Mouse (Mus musculus): ENCODE data around the gene Numb. TPM values are rescaled to one million over a fixed set of nuclear protein-coding genes. Genes with fewer than 3 reads are reported as not detected.

The Numb gene
- total and polyA plus RNA-seq, 3 experiments: 34.4 to 65.8 (median 58.1) TPM

GRCm38 (mm10) chr12:83874597-83874996 lies 47.1 kb downstream of the Numb start:
- TF ChIP-seq GATA1 (IDR thresholded peaks at IDR 0.05; ENCODE audit: borderline replicate concordance, low read length) (no peak), POLR2AphosphoS5 (IDR thresholded peaks at IDR 0.05; ENCODE audit: insufficient replicate concordance, low read depth, low read length) (no peak), CTCF (IDR thresholded peaks at IDR 0.05; ENCODE audit: low read depth, low read length) (no peak), GATA2 (IDR thresholded peaks at IDR 0.05; ENCODE audit: borderline replicate concordance, low read depth, low read length) (no peak), TAL1 (conservative IDR thresholded peaks at IDR 0.05; ENCODE audit: low read depth, low read length) (no peak)

DNA sequence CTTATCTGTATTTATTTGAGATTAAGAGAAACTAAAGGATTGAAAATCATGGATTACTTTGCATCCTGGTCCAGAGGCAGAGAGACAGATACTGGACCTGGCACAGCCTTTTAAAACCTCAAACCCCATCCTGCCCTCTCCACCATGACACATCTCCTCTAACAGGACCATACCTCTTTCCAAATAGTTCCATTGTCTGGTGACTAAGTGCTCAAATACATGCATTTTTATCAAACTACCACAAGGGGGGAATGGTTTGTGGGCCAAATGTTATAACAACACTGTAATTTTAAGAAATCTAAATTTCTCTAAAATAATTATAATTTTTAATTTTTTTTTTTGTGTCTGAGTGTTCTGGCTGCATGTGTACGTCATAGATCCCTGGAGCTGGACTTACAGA lies 57.2 kb downstream of the Numb start:
- no peak for DNase-seq (ENCODE audit: low spot score)
- no peak for ATAC-seq (ENCODE audit: extremely low read depth, insufficient number of reproducible peaks, low FRiP score, poor library complexity, severe bottlenecking)

More at GRCm38 (mm10) chr12:83874597-83874996, 47.1 kb downstream of the Numb start:
- no peak for DNase-seq (ENCODE audit: low spot score)
- no peak overlapping the region for H3K4me3 ChIP-seq (ENCODE audit: low read depth, low read length)
- no peaks in the 10 kb centered on the region for H3K9me3 ChIP-seq (replicated peaks)
- H3K36me3 ChIP-seq (replicated peaks): peaks cover 33% of the 10 kb centered on the region
- no peaks in the 10 kb centered on the region for H3K27me3 ChIP-seq (ENCODE audit: insufficient read depth, low read length)
- ATAC-seq (ENCODE audit: extremely low read depth, insufficient number of reproducible peaks, low FRiP score, poor library complexity, severe bottlenecking): no peak
- no peaks in the 10 kb centered on the region for H3K4me1 ChIP-seq (ENCODE audit: insufficient read depth, low read depth, low read length)

GRCm38 (mm10) chr12:83861880-83862279 lies 59.9 kb downstream of the Numb start:
- no peak for TF ChIP-seq POLR2AphosphoS5 (IDR thresholded peaks at IDR 0.05; ENCODE audit: insufficient replicate concordance, low read depth, low read length)
- TF ChIP-seq TAL1 (conservative IDR thresholded peaks at IDR 0.05; ENCODE audit: low read depth, low read length): no peak
- no peak for TF ChIP-seq CTCF (IDR thresholded peaks at IDR 0.05; ENCODE audit: low read depth, low read length)
- no peak for TF ChIP-seq GATA2 (IDR thresholded peaks at IDR 0.05; ENCODE audit: borderline replicate concordance, low read depth, low read length)
- TF ChIP-seq GATA1 (IDR thresholded peaks at IDR 0.05; ENCODE audit: borderline replicate concordance, low read length): no peak
- H3K36me3 ChIP-seq (replicated peaks): peaks cover 6% of the 10 kb centered on the region
- DNase-seq (ENCODE audit: low spot score) (no peak), ATAC-seq (ENCODE audit: extremely low read depth, insufficient number of reproducible peaks, low FRiP score, poor library complexity, severe bottlenecking) (no peak)
- no peak overlapping the region for H3K4me3 ChIP-seq (ENCODE audit: low read depth, low read length)
- H3K4me1 ChIP-seq (ENCODE audit: insufficient read depth, low read depth, low read length): peaks cover 2% of the 10 kb centered on the region; the same call in 1 of the 2 replicates
- H3K9me3 ChIP-seq (replicated peaks): no peaks in the 10 kb centered on the region; the same call in 1 of the 2 replicates
- no peaks in the 10 kb centered on the region for H3K27me3 ChIP-seq (ENCODE audit: insufficient read depth, low read length)

More for the DNA sequence above, 57.2 kb downstream of the Numb start:
- no peaks in the 10 kb centered on the region for H3K27me3 ChIP-seq (ENCODE audit: insufficient read depth, low read length)
- H3K4me3 ChIP-seq (ENCODE audit: low read depth, low read length): no peak overlapping the region
- no peaks in the 10 kb centered on the region; the same call in 1 of the 2 replicates for H3K4me1 ChIP-seq (ENCODE audit: insufficient read depth, low read depth, low read length)
- no peak for TF ChIP-seq CTCF (IDR thresholded peaks at IDR 0.05; ENCODE audit: low read depth, low read length)
- no peak for TF ChIP-seq GATA2 (IDR thresholded peaks at IDR 0.05; ENCODE audit: borderline replicate concordance, low read depth, low read length)
- no peak for TF ChIP-seq TAL1 (conservative IDR thresholded peaks at IDR 0.05; ENCODE audit: low read depth, low read length)
- TF ChIP-seq POLR2AphosphoS5 (IDR thresholded peaks at IDR 0.05; ENCODE audit: insufficient replicate concordance, low read depth, low read length): no peak
- H3K36me3 ChIP-seq (replicated peaks): peaks cover 5% of the 10 kb centered on the region
- no peaks in the 10 kb centered on the region; the same call in 1 of the 2 replicates for H3K9me3 ChIP-seq (replicated peaks)

- no peak for DNase-seq (ENCODE audit: low spot score)
- no peak for ATAC-seq (ENCODE audit: extremely low read depth, insufficient number of reproducible peaks, low FRiP score, poor library complexity, severe bottlenecking)
Observed at GRCm38 (mm10) chr12:83860688-83861087, 61.0 kb downstream of the Numb start.

GRCm38 (mm10) chr12:83858052-83858451 lies 63.7 kb downstream of the Numb start:
- Histone ChIP-seq H3K36me3 (replicated peaks) (peaks cover 18% of the 10 kb centered on the region), H3K9me3 (replicated peaks) (no peaks in the 10 kb centered on the region; the same call in 1 of the 2 replicates), H3K27me3 (ENCODE audit: insufficient read depth, low read length) (no peaks in the 10 kb centered on the region), H3K4me3 (ENCODE audit: low read depth, low read length) (no peak overlapping the region), H3K4me1 (ENCODE audit: insufficient read depth, low read depth, low read length) (peaks cover 3% of the 10 kb centered on the region; the same call in 1 of the 2 replicates)
- DNase-seq (ENCODE audit: low spot score): no peak
- no peak for ATAC-seq (ENCODE audit: extremely low read depth, insufficient number of reproducible peaks, low FRiP score, poor library complexity, severe bottlenecking)
- TF ChIP-seq POLR2AphosphoS5 (IDR thresholded peaks at IDR 0.05; ENCODE audit: insufficient replicate concordance, low read depth, low read length) (no peak), GATA1 (IDR thresholded peaks at IDR 0.05; ENCODE audit: borderline replicate concordance, low read length) (no peak), TAL1 (conservative IDR thresholded peaks at IDR 0.05; ENCODE audit: low read depth, low read length) (no peak), GATA2 (IDR thresholded peaks at IDR 0.05; ENCODE audit: borderline replicate concordance, low read depth, low read length) (no peak), CTCF (IDR thresholded peaks at IDR 0.05; ENCODE audit: low read depth, low read length) (no peak)

More at GRCm38 (mm10) chr12:83860688-83861087, 61.0 kb downstream of the Numb start:
- no peak for TF ChIP-seq GATA2 (IDR thresholded peaks at IDR 0.05; ENCODE audit: borderline replicate concordance, low read depth, low read length)
- no peak for TF ChIP-seq POLR2AphosphoS5 (IDR thresholded peaks at IDR 0.05; ENCODE audit: insufficient replicate concordance, low read depth, low read length)
- TF ChIP-seq GATA1 (IDR thresholded peaks at IDR 0.05; ENCODE audit: borderline replicate concordance, low read length): no peak
- no peak for TF ChIP-seq TAL1 (conservative IDR thresholded peaks at IDR 0.05; ENCODE audit: low read depth, low read length)
- TF ChIP-seq CTCF (IDR thresholded peaks at IDR 0.05; ENCODE audit: low read depth, low read length): no peak
- peaks cover 11% of the 10 kb centered on the region for H3K36me3 ChIP-seq (replicated peaks)
- no peaks in the 10 kb centered on the region; the same call in 1 of the 2 replicates for H3K9me3 ChIP-seq (replicated peaks)
- no peak overlapping the region for H3K4me3 ChIP-seq (ENCODE audit: low read depth, low read length)
- H3K4me1 ChIP-seq (ENCODE audit: insufficient read depth, low read depth, low read length): peaks cover 2% of the 10 kb centered on the region; the same call in 1 of the 2 replicates
- no peaks in the 10 kb centered on the region for H3K27me3 ChIP-seq (ENCODE audit: insufficient read depth, low read length)

DNA sequence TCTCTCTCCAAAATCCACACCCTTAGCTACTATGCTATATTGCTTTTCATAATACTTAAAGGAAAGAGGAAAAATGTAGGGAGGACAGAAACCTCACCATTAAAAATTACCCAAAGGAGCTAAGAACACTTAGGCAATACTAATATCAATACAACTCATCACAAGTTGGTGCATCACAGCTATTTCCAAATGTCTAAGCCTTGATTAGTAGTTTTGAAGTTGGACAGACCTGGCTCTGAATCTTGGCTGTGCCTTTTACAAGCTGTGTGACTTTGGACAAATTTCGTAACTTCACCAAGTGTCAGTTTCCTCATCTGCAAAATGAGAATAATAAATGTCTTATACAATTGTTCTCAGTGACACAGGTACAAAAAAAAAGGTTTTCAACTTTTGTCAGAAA lies 66.5 kb downstream of the Numb start:
- peaks cover 30% of the 10 kb centered on the region for H3K36me3 ChIP-seq (replicated peaks)
- ATAC-seq (ENCODE audit: extremely low read depth, insufficient number of reproducible peaks, low FRiP score, poor library complexity, severe bottlenecking) (no peak), DNase-seq (ENCODE audit: low spot score) (no peak)
- no peaks in the 10 kb centered on the region for H3K27me3 ChIP-seq (ENCODE audit: insufficient read depth, low read length)
- H3K9me3 ChIP-seq (replicated peaks): no peaks in the 10 kb centered on the region; the same call in 1 of the 2 replicates
- TF ChIP-seq TAL1 (conservative IDR thresholded peaks at IDR 0.05; ENCODE audit: low read depth, low read length) (no peak), POLR2AphosphoS5 (IDR thresholded peaks at IDR 0.05; ENCODE audit: insufficient replicate concordance, low read depth, low read length) (no peak), GATA2 (IDR thresholded peaks at IDR 0.05; ENCODE audit: borderline replicate concordance, low read depth, low read length) (no peak), GATA1 (IDR thresholded peaks at IDR 0.05; ENCODE audit: borderline replicate concordance, low read length) (no peak), CTCF (IDR thresholded peaks at IDR 0.05; ENCODE audit: low read depth, low read length) (no peak)
- no peak overlapping the region for H3K4me3 ChIP-seq (ENCODE audit: low read depth, low read length)
- peaks cover 3% of the 10 kb centered on the region; the same call in 1 of the 2 replicates for H3K4me1 ChIP-seq (ENCODE audit: insufficient read depth, low read depth, low read length)
